Mouse (Mus musculus) embryonic facial prominence, embryonic 15.5 days (tissue): ENCODE measurements at regions not wholly inside any gene's neighbourhood (a gene's known extent, or its start where the extent isn't known, plus 50 kb on each side); places are given as distances from the start of the nearest gene placed in this dataset.

ENCODE experiments used
- ATAC-seq: fragments of 200-750 bp; cut with Nextera tagmentation; 2 replicates; pipeline ENCODE4 v1.8.0; 2017; ENCODE audit warnings: low read depth, moderate TSS enrichment; ENCODE audit not compliant: insufficient number of reproducible peaks, low FRiP score, low TSS enrichment
- H3K27ac ChIP-seq: fragments of 300-500 bp; sonication (generic); replicated peaks from 2 replicates; pipeline ENCODE4 v1.5.1; 2015; ENCODE audit warnings: mild to moderate bottlenecking, inconsistent platforms
- H3K27me3 ChIP-seq: fragments of 300-500 bp; sonication (generic); 2 replicates; pipeline ENCODE4 v1.6.1; 2015; ENCODE audit warnings: inconsistent platforms
- H3K36me3 ChIP-seq: fragments of 300-500 bp; sonication (generic); 2 replicates; pipeline ENCODE4 v1.6.1; 2015; ENCODE audit warnings: mild to moderate bottlenecking, inconsistent platforms
- H3K4me1 ChIP-seq: fragments of 300-500 bp; sonication (generic); 2 replicates; pipeline ENCODE4 v1.6.1; 2015; ENCODE audit warnings: inconsistent platforms
- H3K4me2 ChIP-seq: fragments of 300-500 bp; sonication (generic); replicated peaks from 2 replicates; pipeline ENCODE4 v1.6.1; 2015; ENCODE audit warnings: mild to moderate bottlenecking, inconsistent platforms
- H3K4me3 ChIP-seq: fragments of 300-500 bp; sonication (generic); replicated peaks from 2 replicates; pipeline ENCODE4 v1.5.1; 2015; ENCODE audit warnings: mild to moderate bottlenecking, inconsistent platforms
- H3K9ac ChIP-seq: fragments of 300-500 bp; sonication (generic); 2 replicates; pipeline ENCODE4 v1.6.1; 2015; ENCODE audit warnings: inconsistent platforms
- H3K9me3 ChIP-seq: fragments of 300-500 bp; sonication (generic); replicated peaks from 2 replicates; pipeline ENCODE4 v1.6.1; 2016; ENCODE audit warnings: inconsistent platforms
- WGBS: fragments of 180-500 bp; shearing (Covaris S2); methylation state at CpG from one replicate; pipeline ENCODE4 v1.1.7; 2015; 5-methylcytosine and 5-hydroxymethylcytosine counted together

- no peak overlapping the region for H3K4me3 ChIP-seq
- H3K36me3 ChIP-seq = no peaks in the 10 kb centered on the region
- H3K9ac ChIP-seq = no peak overlapping the region
- peaks cover 10% of the 10 kb centered on the region; the same call in 1 of the 2 replicates for H3K4me1 ChIP-seq
- peaks cover 26% of the 10 kb centered on the region for H3K27me3 ChIP-seq
- ATAC-seq = no peak
- 34% methylated on average over 7 of the region's 7 CpGs for WGBS
- H3K4me2 ChIP-seq = peak overlapping the region; percentile 19
- no peak overlapping the region for H3K27ac ChIP-seq
- H3K9me3 ChIP-seq = no peaks in the 10 kb centered on the region
Measured at GRCm38 (mm10) chr2:33966984-33967421, 79.3 kb upstream of the Mvb12b start.

GRCm38 (mm10) chr2:33966389-33966983, 78.7 kb upstream of the Mvb12b start:
- Histone ChIP-seq H3K9me3 (no peaks in the 10 kb centered on the region), H3K4me2 (peak overlapping the region; percentile 19), H3K4me1 (peaks cover 10% of the 10 kb centered on the region; the same call in 1 of the 2 replicates), H3K27ac (no peak overlapping the region), H3K36me3 (no peaks in the 10 kb centered on the region), H3K9ac (no peak overlapping the region), H3K4me3 (no peak overlapping the region), H3K27me3 (peaks cover 26% of the 10 kb centered on the region)
- no peak for ATAC-seq
- WGBS = 37% methylated on average over 35 of the region's 35 CpGs

- Histone ChIP-seq H3K27me3 (peaks cover 26% of the 10 kb centered on the region), H3K27ac (no peak overlapping the region), H3K9ac (no peak overlapping the region), H3K9me3 (no peaks in the 10 kb centered on the region), H3K4me1 (peaks cover 10% of the 10 kb centered on the region; the same call in 1 of the 2 replicates), H3K4me2 (no peak overlapping the region), H3K36me3 (no peaks in the 10 kb centered on the region), H3K4me3 (no peak overlapping the region)
- 80% methylated on average over 5 of the region's 5 CpGs for WGBS
- ATAC-seq = no peak
Measured at GRCm38 (mm10) chr2:33964096-33964495, 76.3 kb upstream of the Mvb12b start.

DNA sequence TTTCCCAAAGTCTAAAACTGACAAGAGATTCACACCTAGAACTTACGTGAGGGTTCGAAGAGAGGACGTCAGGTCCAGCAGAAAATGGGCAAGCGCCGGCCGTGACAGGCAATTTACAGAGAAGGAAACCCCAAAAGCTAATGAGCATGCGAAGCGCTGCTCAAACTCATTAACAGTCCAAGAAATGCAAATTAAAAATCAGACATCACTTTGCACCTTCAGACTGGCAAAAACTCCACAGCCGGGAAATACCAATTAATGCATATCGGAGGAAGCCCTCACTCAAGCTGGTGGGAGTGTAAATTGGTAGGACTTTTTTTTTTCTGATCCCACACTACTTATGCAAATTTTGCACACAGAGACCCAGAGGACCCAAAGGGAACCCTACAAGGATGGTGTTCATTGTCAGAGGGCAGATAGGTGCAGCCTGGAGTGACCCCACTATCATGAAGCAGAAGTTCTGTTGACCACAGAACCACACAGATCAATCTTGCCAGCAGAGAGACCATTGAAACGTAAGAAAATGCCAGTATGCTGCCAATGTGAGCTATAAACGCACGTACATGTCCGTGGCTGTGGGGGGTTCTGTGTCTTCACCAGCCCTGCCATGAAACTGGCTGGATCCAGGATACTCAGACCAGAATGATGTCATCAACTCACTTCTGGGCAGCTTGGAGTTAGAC, 74.8 kb upstream of the Mvb12b start:
- H3K9ac ChIP-seq = no peak overlapping the region
- H3K36me3 ChIP-seq = no peaks in the 10 kb centered on the region
- no peaks in the 10 kb centered on the region for H3K9me3 ChIP-seq
- H3K4me3 ChIP-seq = no peak overlapping the region
- no peak for ATAC-seq
- H3K4me1 ChIP-seq = peaks cover 10% of the 10 kb centered on the region; the same call in 1 of the 2 replicates
- no peak overlapping the region for H3K27ac ChIP-seq
- no peak overlapping the region for H3K4me2 ChIP-seq
- WGBS = 82% methylated on average over 14 of the region's 14 CpGs
- H3K27me3 ChIP-seq = peaks cover 20% of the 10 kb centered on the region

- 70% methylated on average over 2 of the region's 2 CpGs for WGBS
- Histone ChIP-seq H3K4me1 (peaks cover 4% of the 10 kb centered on the region; the same call in 1 of the 2 replicates), H3K27me3 (peaks cover 16% of the 10 kb centered on the region), H3K4me2 (no peak overlapping the region), H3K27ac (no peak overlapping the region), H3K36me3 (no peaks in the 10 kb centered on the region), H3K9me3 (no peaks in the 10 kb centered on the region), H3K4me3 (no peak overlapping the region), H3K9ac (no peak overlapping the region)
- no peak for ATAC-seq
Measured at GRCm38 (mm10) chr2:33961566-33961965, 73.8 kb upstream of the Mvb12b start.

DNA sequence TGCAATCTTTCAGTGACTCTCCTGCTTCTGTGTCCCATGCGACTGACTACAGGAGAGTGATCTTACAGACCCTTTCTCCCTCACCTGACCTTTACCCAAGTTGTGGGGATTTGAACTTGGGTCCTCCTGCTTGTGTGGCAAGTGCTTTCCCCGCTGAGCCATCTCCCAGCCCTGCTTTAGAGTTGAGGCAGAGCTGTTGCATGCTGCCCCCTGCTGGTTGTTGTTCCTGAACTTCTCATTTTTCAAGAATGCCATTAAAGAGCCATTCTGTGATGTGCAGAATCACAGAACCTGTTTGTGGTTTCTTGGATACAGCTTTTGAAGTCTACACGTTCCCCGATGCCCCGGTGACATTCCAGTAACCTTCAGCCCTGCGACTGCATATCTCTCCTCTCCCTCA, 70.0 kb upstream of the Mvb12b start:
- 50% methylated on average over 6 of the region's 6 CpGs for WGBS
- no peak for ATAC-seq
- no peaks in the 10 kb centered on the region for H3K36me3 ChIP-seq
- H3K4me1 ChIP-seq = no peaks in the 10 kb centered on the region
- no peaks in the 10 kb centered on the region for H3K27me3 ChIP-seq
- no peaks in the 10 kb centered on the region for H3K9me3 ChIP-seq
- H3K9ac ChIP-seq = no peak overlapping the region
- no peak overlapping the region for H3K27ac ChIP-seq
- no peak overlapping the region for H3K4me3 ChIP-seq
- no peak overlapping the region for H3K4me2 ChIP-seq

GRCm38 (mm10) chr2:33944301-33944700, 56.6 kb upstream of the Mvb12b start:
- ATAC-seq = no peak
- Histone ChIP-seq H3K9ac (no peak overlapping the region), H3K9me3 (no peaks in the 10 kb centered on the region), H3K4me1 (no peaks in the 10 kb centered on the region), H3K27ac (no peak overlapping the region), H3K4me3 (no peak overlapping the region), H3K36me3 (no peaks in the 10 kb centered on the region), H3K4me2 (no peak overlapping the region), H3K27me3 (no peaks in the 10 kb centered on the region)
- WGBS = 81% methylated on average over 3 of the region's 3 CpGs

DNA sequence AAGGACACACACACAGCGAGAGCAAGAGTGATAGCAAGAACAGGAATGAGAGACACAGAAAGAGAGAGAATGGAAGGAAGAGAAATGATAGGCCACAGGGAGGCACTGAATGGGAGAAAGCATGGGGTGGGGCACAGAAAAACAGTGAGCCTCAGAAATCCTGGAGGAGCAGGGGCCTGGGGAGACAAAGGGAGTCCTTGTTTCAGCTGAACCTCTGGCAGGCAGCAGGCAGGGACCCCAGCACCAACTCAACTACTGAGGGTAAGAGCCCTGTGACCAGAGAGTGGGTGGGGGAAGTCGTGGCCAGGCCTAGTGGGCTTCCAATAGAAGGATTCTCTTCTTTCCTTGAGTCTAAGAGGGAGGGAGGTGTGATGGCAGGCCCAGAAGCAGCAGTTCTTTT, 54.3 kb upstream of the Mvb12b start:
- Histone ChIP-seq H3K4me1 (no peaks in the 10 kb centered on the region), H3K9me3 (no peaks in the 10 kb centered on the region), H3K27ac (no peak overlapping the region), H3K4me3 (no peak overlapping the region), H3K4me2 (no peak overlapping the region), H3K9ac (no peak overlapping the region), H3K36me3 (no peaks in the 10 kb centered on the region), H3K27me3 (no peaks in the 10 kb centered on the region)
- no peak for ATAC-seq
- WGBS = 51% methylated on average over 2 of the region's 2 CpGs

DNA sequence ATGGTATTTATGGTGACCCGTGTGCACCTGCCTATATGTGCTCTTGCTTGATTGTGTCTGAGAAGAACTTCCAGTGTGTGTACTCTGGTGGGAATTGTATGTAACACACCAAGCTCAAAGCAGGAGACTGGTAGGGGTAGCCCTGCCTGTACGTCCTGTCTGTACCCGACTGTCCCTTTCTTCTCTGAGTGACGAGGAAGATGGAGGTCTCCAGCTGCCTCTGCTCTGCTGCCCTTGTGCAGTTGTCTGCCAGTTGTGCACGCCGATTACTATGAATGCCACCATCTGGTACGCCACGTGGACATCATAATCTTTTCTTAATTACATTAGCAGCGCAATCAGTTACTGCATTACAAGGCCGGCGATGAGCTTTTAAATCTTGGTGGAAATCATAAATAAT, 53.6 kb upstream of the Mvb12b start:
- no peak for ATAC-seq
- 61% methylated on average over 11 of the region's 11 CpGs for WGBS
- no peak overlapping the region for H3K4me2 ChIP-seq

GRCm38 (mm10) chr2:33939836-33940235, 52.1 kb upstream of the Mvb12b start:
- Histone ChIP-seq H3K36me3 (no peaks in the 10 kb centered on the region), H3K4me1 (no peaks in the 10 kb centered on the region), H3K27ac (no peak overlapping the region), H3K9ac (no peak overlapping the region), H3K4me3 (no peak overlapping the region), H3K27me3 (no peaks in the 10 kb centered on the region), H3K4me2 (no peak overlapping the region), H3K9me3 (no peaks in the 10 kb centered on the region)
- no peak for ATAC-seq
- WGBS = 79% methylated on average over 4 of the region's 4 CpGs

More for the DNA sequence above, 53.6 kb upstream of the Mvb12b start:
- Histone ChIP-seq H3K9ac (no peak overlapping the region), H3K36me3 (no peaks in the 10 kb centered on the region), H3K27me3 (no peaks in the 10 kb centered on the region), H3K9me3 (no peaks in the 10 kb centered on the region), H3K4me1 (no peaks in the 10 kb centered on the region), H3K4me3 (no peak overlapping the region), H3K27ac (no peak overlapping the region)
